Mouse (Mus musculus) cerebellum, adult 2 months (tissue): ENCODE measurements around the gene Gm11492.

Experiments used
- CTCF ChIP-seq: fragments of 200-500 bp; IDR thresholded peaks from 2 replicates; pipeline ENCODE4 v1.5.1; 2011; ENCODE audit warnings: low read depth, mild to moderate bottlenecking, control low read depth, low read length, moderate library complexity, borderline replicate concordance; ENCODE audit not compliant: insufficient read depth
- POLR2A ChIP-seq: fragments of 200-500 bp; IDR thresholded peaks from 2 replicates; pipeline ENCODE4 v1.6.1; 2011; ENCODE audit warnings: low read length, control low read depth, borderline replicate concordance; ENCODE audit not compliant: insufficient read depth

GRCm38 (mm10) chr11:87615952-87616351 is 49.5 kb downstream of the Gm11492 start:
- TF ChIP-seq POLR2A (no peak), CTCF (no peak)
